Mouse (Mus musculus): ENCODE data around the gene Myadml2.
A peak's percentile ranks its signal among the peaks of the same experiment; 100 is the strongest.
"Not testable (repeated sequence)": the region's sequence is repeated elsewhere in the genome, so short reads cannot be mapped to it uniquely, and the experiment has no call there.

Gene Myadml2

DNA sequence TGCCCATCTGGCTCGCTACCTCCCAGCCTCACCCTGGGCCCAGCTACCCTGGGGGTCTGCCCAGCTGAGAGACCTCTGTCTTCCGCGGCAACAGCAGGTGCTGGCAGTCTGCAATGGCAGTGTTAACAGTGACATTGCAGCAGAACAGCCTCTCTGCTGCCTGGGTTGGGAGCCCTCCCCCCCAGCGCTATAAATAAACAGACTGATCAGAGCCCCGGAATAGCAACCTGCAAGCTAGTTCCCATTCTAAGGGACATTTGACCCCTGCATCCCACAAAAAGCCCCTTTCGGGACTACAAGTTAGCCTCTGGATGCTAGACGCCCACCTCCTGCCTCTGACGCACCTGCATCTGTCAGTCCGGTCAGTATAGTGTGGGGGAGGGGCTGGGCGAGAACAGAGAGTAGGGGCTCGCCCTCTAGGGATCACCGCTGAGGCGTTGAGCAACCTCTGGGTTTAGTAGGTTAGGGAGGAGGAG lies at the start of gene Myadml2:
Gene Myadml2, minus strand, starts transcription at position 158 of the 476 bp plus-strand sequence.
- DNase-seq: peak; percentile 57

DNA sequence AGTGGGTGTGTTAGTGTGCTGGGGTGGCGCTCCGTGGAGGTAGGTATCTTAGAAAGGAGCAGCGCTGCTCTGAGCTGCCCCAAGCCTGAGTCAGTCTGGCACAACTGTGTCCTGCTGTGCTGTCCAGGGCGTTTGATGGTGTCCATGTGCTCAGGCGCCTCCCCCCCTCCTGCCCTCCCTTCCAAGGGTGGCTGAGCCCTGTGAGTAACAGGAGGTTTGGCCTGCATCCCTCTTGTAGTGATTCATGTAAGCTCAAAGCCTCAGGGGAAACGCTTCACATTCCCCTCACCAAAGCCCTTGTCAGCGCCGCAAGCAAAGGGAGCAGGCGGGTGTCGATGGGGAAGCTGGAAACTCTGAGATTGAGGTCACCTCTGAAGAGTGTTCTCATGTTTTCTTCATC lies 49.8 kb upstream of the Myadml2 start:
- no peak for DNase-seq

DNA sequence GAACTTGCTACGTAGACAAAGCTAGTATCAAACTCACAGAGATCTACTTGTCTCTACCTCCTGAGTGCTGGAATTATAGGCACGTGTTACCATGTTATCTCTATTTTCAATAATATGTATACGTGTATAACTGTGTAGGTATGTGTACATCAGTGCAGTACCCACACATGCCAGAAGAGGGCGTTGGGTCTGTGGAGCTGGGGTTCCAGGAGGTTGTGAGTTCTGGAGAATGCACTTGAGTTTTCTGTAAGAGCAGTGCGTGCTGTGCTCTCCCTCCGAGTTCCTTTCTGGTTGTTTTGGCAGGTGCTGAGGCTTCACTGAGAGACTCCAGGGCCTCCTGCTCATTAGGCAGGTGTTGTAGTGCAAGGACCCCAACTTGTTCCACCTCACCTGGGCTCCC lies 48.6 kb upstream of the Myadml2 start:
- DNase-seq: no peak

DNA sequence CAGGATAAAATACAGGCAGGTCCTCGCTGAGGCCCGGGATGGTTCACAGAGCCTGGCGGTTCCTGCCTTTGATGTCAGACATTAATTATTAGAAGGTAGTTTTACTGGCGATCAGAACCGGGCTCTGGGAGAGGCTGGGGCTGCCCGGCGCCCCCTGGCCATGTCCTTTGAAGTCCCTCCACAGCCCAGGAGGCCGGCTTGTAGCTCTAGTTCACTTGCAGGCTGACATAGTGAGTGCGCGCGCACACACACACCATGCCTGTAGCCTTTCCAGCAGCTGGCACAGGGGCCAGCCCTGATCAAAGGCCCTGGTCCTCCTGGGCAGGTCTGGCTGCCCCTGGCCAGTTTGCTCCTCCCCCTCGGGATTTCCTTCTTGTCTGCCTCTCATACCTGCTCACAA lies 47.7 kb upstream of the Myadml2 start:
- DNase-seq: no peak

DNA sequence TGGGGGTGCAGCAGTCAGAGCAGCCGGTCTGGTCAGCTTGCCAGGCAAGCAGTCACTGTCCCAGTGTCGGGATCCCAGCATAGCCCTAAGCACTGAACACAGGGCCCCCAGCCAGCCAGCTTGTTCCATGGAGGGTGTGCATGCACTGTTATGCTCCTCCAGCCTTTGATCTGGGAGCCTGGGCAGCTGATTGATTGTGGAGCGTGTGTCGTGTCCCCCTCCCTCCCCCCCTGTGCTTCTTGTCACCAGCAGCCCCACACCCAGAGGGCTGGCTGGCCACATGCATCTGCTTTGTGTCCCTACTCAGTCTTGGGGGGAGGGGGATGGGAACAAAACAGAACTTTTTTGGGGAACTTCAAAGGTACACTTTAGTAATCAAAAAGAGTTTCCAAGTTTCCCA lies 47.2 kb upstream of the Myadml2 start:
- DNase-seq: no peak

DNA sequence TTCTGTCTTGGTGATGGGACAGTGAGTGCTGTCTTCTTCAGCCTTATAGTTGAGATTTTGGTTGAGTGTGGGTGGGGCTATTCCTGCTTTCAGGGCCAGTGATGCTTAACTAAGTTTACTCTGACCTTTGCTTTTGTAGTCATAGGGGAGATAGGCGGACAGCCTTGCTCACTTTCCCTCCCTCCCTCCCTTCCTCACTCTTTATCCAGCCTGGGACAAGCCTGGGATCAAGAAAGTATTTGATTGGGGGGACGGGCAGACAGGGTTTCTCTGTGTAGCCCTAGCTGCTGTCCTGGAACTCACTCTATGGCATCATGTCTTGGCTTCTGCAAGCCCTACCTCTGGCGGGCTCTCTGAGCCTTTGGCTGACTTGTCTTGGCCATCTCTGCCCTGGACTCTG lies 45.5 kb upstream of the Myadml2 start:
- DNase-seq: no peak

DNA sequence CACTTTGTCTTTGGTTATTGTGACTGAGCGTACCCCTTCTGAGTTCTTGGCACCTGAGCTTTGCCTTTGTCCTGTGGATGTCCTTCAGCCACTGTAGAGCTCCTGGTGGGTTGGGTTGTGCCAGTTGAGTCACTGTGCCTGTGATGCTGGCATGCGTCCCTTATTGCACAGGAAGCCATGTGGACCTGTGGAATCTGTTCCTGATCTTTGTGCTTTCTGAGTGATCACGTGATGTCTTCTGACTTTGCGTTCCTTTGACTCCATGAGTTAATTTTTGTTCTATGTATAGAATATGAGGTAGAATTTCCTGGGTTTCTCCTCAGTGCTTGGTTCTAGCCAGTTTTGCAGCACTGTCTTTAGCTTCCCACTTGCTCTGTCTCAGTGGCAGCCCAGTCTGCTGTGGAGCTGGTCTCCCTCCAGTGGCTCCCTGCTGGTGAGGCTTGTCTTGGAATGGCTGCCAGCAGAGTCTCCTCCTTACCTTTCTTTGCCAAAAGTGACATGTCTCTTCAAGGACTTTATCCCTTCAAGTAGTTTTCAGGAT lies 44.6 kb upstream of the Myadml2 start:
- DNase-seq: peak; percentile 39

DNA sequence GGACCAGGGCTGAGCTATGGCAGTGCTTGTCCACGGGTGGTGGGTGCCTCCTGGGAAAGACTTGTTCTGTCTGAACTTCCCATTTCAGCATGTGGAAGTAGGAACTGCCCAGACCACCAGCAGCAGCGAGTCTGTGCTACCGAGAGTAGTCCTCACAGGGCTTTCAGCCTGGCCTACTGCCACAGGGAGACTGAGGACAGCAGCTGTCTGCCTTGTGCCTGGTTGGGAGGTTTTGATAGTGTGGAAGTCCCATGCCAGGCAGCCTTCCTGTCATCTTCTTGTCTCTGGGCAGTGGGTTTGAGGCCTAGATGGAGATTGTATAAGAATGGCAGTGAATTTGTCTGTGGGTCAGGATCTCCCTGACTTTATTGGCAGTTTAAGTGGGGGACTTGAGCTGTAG lies 41.4 kb upstream of the Myadml2 start:
- no peak for DNase-seq

DNA sequence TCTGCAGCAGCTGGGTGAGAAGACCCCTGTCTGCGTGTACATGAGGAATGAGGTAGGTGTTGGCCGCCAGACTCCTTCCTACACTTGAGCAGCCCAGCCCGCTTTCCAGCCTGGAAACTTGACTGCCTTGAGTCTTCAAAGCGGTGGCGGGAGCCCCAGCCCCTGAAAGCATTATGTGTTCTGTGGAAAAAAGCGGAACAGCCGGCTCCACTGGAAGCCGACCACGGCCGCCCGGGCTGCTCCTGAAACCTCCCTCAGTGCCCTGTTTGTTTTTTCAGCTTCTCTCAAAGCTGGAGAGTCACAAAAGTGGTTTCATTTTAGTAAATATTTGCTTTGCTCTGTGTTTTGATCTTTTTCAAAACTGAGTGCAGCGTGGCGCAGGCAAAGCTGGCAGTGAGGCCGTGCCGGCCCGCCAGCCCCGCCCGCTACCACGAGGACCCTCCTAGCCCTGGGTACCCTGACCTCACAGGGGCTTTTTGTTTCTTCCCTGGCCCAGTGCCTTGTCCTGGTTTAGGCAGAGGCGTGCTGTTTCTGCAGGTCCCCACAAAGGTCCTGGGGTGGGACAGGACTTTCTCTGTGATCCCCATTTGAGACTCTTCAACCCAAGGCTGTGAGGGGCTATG lies 38.8 kb upstream of the Myadml2 start:
- DNase-seq: no peak

DNA sequence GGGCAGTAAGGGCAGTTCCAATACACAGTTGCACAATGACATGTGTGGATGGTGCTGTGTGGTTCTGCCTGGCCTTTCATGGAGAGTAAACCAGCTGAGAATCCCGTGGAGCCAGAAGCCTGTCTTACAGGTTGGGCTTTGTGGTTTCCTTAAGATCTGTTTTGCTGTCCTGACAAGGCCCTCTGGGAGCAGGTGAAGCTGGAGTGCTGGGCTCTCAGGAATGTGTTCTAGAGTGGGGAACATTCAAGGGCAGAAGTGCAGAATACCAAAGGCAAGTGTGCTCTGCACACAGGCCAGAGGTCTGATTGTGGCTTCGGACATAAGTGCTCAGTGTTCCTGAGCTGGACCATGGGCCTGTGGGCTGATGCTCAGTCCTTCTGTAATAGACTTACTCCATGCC lies 36.7 kb upstream of the Myadml2 start:
- DNase-seq: no peak

DNA sequence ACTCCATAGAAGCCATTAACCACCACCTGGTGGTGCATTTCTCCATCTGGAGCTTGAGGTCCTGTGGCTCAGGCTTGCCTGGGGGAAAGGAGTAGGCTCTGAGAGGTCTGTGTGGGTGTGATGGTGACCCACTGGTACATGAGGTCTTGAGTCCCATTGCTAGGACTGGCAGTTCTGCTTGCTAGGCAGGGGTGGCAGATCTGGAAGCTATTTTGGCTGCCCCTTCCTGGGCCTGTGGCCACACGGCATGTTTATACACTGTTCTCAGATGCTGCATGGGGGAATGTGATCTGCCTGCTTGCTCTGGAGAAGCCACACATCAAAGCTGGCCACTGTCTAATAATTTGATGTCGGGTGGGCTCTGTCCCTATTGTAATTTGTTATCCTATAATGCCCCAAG lies 36.1 kb upstream of the Myadml2 start:
- no peak for DNase-seq

DNA sequence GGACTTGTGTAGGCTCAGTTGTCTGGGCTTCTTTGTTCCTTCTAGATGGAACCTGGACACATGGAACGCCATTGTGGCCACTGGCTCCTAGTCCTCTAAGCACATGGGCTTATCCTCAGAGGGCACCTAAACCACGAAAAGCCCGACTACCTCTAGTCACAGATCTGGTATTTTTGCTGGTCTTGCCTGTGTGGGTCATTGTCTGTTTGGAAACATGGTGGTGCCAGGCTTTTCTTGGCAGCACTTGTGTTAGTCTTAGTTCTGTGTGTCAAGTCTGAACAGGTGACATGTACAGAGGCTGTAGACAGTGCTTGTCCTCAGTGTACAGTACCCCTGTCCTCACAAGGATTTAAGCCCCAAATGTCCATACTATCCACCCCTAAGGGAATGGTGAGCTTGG lies 35.6 kb upstream of the Myadml2 start:
- DNase-seq: no peak

DNA sequence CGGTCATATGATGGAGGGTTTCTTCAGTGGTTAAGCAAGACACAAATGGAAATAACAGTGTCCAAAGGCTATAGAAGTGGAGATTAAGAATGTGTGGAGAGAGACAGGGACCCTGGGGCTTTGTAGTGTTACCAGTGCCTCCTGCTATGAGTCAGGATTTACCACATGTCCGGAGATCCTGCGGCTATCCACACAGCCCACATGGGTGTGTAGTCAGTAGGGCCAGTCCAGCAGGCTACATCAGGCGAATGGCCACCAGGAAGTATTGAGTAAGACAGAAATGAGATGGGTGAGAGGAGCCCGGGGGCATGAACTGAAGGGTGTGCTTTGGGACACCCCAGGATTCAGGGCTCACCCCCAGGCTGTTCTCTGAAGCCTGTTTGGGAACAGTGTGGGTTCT lies 34.7 kb upstream of the Myadml2 start:
- DNase-seq: no peak

DNA sequence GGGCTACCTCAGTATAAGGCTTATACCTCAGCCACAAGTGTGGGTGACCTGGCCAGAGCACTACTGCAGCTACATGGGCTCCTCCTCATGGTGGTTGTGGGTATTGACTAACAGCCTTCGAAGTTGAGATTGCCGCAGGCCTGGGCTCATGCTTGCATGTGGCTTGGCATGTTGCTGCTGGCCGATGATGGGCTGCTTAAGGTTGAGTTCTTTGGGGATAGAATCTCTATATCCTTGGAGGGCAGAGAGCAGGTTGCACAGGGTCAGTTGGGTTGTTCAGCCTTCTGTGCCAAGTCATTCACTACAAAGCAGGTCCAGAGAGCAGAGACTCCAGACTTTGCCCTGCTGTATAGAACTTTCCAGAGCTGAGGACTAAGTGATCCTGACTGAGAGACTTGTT lies 32.0 kb upstream of the Myadml2 start:
- DNase-seq: no peak

DNA sequence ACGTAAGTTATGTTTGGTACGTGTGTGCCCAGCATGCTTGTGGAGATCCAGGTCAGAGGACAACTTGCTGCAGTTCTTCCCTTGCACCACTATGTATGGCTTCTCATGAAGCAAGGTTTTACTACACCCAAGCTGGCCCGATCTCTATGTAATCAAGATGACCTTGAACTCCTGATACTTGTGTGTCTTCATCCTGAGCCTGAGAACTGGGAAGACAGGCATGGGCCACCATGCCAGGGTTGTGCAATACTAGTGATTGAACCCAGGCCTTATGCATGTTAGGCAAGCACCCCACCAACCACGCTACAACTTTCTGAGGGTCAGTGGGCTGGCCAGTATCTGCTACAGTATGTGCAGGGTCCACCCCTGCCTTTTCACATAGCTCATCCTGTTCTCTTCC lies 29.0 kb upstream of the Myadml2 start:
- no peak for DNase-seq

DNA sequence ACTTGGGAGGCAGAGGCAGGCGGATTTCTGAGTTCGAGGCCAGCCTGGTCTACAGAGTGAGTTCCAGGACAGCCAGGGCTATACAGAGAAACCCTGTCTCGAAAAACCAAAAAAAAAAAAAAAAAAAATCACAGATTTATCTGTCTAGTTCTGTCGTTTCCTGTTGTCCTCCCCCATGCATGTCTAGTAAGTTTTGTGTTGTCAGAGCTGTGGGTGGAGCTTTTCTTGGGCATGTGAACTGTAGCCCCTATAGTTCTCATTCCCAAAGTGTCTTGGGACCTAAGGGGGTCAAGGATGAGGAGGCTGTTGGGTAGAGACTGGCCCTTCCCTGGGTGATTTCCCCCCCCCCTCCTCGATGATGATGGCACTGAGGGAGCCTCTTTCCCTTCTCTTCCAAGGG lies 27.9 kb upstream of the Myadml2 start:
- DNase-seq: not testable (repeated sequence)

DNA sequence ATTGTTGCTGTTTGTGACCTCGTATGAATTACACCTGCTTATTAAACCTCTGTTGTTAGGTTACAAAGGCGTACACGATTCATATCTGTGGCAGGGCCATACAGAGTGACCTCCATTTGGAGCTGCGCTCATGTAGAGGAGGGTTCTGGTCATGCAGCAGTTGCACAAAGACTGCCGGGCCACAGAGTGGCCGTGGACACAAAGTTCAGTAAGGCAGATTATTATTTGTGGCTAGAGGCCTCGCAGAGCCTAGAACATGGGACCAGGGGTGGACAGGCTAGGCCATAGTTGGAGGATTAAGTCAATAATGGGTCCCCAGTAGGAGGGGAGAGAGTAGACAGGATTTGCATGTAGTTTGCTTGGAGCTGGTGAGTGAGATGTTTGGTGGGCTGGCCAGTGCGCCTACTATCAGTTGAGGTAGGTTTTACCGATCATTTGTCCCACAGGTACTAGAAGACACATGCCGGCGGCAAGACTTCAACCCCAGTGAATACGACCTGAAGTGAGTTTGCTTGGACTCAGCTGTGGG lies 25.7 kb upstream of the Myadml2 start:
- no peak for DNase-seq

DNA sequence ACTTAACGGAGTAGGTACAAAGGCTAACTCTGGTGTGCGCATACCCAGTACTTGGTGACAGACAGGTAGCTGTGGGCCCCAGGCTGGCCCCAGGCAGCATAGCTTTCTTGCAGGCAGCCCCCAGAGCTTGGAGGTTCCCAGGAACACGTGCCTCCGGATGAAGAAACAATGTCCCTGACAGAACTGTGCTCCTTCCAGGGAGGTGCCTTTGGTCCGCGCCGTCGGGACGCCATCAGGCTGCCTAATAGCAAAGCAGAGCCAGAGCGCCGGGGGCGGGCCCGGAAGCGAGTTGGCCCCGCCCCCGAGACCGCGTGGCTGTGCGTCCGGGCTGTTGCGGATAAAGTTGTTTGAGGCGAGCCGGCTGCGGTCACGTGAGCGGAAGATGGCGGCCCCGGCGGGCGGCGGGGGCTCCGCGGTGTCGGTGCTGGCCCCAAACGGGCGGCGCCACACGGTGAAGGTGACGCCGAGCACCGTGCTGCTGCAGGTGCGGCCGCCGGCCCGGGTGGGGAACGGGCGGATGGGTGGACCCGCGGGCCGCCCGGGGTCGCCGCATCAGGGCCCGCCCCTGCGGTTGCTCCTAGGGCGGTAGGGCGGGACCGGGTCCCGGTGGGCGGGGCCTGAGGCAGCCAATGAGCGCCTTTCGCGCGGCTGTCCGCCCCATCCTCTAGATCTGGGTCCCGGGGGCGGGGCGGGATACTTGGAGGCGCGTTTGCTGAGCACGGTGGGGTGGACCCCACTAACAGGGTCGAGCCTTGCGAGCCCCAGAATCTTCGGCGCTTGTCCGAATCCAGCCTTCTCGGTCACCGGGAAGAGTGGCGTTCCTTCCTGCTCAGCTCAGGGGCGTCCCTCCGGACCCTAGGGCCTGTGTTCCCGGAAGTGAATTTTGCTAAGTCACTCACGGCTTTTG lies 25.0 kb upstream of the Myadml2 start, which contains the start of gene Aspscr1:
Gene Aspscr1, plus strand, starts transcription at position 287 of the 907 bp plus-strand sequence.
- peak; percentile 95 for DNase-seq

DNA sequence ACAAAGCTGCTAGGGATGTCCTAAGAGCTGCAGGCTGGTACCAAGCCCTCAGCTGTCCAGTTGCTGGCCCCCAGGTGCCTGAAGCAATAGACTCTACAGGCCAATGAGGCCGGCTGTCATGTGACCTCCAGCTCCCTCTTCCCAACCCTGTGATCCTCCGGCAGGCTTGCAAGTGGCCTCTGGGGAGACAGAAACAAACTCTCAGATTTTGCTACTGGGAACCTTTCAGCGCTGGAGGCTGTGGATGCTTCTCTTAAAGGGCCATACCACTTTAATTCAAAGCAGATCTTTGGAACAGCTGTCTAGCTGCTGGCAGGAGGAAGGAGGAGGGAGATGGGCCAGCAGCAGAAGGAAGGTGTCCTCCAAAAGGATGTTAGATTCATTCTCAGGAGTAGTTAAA lies 18.7 kb upstream of the Myadml2 start:
- no peak for DNase-seq

DNA sequence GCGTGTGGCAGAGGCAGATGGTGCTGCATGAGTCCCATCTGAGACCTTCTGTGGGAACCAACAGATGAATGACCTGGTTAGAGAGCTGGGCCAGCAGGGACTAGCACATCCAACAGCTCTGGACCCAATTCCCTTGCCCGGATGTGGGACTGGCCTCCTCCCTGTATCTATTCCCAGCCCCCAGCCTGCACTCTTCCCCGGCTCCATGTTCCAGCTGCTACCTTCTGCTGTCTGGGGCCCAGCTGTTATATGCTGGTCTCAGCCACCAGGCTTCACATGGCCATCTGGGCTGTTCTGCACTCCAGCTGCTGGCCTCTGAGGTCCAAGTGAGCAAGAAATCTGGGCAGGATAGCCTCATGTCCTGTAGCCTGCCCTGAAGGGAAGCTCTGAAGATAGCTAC lies 17.4 kb upstream of the Myadml2 start:
- DNase-seq: no peak

DNA sequence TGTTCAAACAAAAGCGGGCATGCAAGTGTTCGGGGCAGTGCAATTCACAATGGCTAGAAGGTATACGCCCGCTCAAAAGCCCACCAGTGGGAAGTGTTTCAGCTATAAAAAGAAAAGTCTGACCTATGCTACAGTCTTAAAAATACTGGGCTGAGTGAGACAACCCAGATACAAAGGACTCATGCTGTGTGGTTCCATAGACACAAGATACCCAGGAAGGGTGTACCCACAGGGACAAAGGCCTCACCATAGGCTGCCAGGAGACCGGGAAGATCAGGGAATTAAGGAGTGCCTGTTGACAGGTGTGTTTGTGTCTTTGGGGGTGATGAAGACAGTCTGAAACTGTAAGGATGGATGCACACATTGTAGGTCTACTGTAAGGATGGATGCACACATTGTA lies 15.8 kb upstream of the Myadml2 start:
- DNase-seq: no peak

DNA sequence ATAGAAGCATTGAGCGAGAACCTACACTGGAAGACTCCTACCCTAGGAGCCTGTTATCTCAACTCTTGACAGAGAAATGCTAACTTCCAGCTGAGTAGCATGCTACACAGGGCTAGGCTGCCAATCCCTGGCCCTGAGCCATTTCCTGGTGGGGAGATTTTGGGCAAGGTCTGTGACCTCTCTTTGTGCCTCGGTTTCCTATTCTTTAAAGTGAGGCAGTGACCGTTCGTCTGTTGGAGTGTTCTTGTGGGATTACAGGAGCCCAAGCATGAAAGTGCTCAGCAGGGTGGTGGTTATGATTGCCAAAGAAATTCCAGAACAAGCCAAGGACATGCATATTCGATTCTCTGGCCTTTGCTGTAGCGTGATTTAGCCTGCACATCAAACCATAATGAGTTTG lies 14.8 kb upstream of the Myadml2 start:
- DNase-seq: no peak

DNA sequence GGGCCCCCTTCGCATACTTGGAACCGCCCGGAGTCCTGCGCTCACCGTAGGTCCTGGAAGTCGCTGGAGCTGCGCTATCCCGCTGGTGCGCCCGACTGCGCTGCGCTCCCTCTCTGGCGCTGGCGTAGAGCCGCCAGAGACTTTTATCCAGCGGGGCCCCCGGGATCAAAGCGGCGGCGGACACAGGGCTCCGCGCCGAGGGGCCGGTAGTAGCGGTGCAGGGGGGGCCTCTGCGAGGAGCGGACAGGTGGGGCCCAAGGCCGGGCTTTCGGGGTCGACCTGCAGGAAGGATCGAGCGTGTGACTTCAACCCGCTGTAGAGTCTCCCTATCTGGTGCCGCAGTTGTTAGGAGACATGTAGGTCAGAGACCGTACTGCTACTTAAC lies 13.1 kb upstream of the Myadml2 start, which contains the start of gene Notum:
Gene Notum, minus strand, starts transcription at position 100 of the 385 bp plus-strand sequence.
- no peak for DNase-seq

Measured in right cerebral cortex, adult 18-20 months (tissue).